Mouse (Mus musculus) olfactory bulb, adult 2 months (tissue): ENCODE results near the gene Mfsd12.

Source experiments
- CTCF ChIP-seq: fragments of 200-500 bp; IDR thresholded peaks from 2 replicates; pipeline ENCODE4 v1.5.1; 2012; ENCODE audit warnings: low read depth, mild to moderate bottlenecking, low read length, moderate library complexity; ENCODE audit not compliant: insufficient read depth
- POLR2A ChIP-seq: fragments of 200-500 bp; IDR thresholded peaks from 2 replicates; pipeline ENCODE4 v1.6.1; 2012; ENCODE audit warnings: mild to moderate bottlenecking, low read depth, low read length, moderate library complexity; ENCODE audit not compliant: insufficient read depth

DNA sequence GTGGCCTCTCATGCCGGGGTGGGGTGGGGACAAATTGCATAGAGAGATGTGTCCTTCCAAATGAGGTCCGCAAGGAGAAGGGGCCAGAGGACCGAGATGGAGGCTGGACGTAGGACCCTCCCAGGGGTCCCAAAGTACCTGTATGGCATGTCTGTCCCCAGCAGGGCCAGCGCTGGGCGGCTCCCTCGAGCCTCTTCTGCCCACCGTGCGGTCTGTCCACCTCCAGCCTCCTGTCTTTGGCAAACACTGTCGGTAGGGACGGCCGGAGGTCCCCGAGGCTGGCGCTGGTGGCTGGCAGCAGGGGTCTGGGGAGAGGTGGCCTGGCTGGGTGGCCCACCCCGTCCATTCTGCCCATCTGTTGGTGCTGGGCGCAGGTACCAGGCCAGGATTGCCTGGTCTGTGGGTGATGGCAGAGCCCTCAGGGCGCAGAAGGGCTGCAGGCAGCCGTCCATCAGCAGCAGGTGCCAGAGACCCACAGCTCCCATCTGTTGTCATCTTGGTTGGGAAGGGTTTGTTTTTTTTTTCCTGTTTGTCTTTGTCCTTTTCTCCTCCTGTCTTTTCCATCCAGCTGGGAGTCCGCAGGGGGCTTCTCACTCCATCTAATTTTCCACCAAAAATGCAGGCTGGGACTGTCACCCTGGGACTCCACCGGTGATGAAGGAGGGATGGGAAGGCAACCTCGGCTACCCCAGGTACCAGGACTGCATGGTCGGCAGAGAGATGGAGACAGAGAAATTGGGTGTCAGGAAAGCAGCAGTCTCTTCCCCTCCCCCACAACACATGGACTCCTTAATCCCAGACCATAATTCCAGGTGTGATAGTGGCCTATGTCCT is 43.3 kb downstream of the Mfsd12 start:
- TF ChIP-seq POLR2A: no peak
- no peak for TF ChIP-seq CTCF
